Mouse (Mus musculus) brain, embryonic 14.5 days (tissue): ENCODE data around the gene Kcnip1. TPM values are rescaled to one million over a fixed set of nuclear protein-coding genes. Genes with fewer than 3 reads are reported as not detected.

Experiments used
- DNase-seq: peaks from one replicate; pipeline ENCODE4 v3.0.0-alpha.2; 2011; ENCODE audit warnings: low read depth
- CTCF ChIP-seq: fragments of 200-500 bp; IDR thresholded peaks from 2 replicates; pipeline ENCODE4 v1.5.1; 2012; ENCODE audit warnings: inconsistent platforms, mild to moderate bottlenecking, moderate library complexity, borderline replicate concordance; ENCODE audit not compliant: insufficient read depth, insufficient read length; ENCODE audit errors: extremely low read depth
- POLR2A ChIP-seq: fragments of 200-500 bp; IDR thresholded peaks from 2 replicates; pipeline ENCODE4 v1.6.1; 2012; ENCODE audit warnings: mild to moderate bottlenecking, inconsistent platforms, borderline replicate concordance; ENCODE audit not compliant: poor library complexity, insufficient read depth, insufficient read length, severe bottlenecking; ENCODE audit errors: extremely low read depth
- polyA plus RNA-seq: library from polyadenylated mRNA; depleted of rRNA; stranded (reverse); fragments of >200 nt; gene quantifications from 2 replicates; pipeline ENCODE4 v1.2.3, GENCODE M21; 2012

Gene Kcnip1
- polyA plus RNA-seq, 1 experiment: 56.6 TPM

- DNase-seq: no peak
- TF ChIP-seq POLR2A (no peak), CTCF (no peak)
These were observed 41.0 kb downstream of the Kcnip1 start for GRCm38 (mm10) chr11:33951684-33952625.

DNA sequence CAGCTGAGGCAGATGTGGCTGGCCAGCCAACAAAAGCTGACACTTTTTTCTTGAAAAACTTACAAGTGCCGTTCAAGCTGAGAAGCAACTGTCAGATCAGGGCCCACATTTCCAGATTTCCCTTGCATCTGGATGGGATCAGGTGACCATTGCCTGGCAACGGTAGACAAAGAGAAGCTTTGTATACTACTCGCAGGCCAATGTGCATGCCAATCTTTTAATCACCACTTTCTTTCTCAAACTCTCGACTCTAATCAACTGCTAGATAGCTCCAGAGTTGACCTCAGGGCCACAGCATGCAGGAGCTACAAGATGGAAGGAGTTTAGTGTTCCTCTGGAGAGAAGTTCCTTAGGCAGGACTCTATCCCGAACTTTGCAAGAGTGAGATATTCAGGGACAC lies 41.8 kb downstream of the Kcnip1 start:
- TF ChIP-seq CTCF (no peak), POLR2A (no peak)
- DNase-seq: peak; percentile 57

DNA sequence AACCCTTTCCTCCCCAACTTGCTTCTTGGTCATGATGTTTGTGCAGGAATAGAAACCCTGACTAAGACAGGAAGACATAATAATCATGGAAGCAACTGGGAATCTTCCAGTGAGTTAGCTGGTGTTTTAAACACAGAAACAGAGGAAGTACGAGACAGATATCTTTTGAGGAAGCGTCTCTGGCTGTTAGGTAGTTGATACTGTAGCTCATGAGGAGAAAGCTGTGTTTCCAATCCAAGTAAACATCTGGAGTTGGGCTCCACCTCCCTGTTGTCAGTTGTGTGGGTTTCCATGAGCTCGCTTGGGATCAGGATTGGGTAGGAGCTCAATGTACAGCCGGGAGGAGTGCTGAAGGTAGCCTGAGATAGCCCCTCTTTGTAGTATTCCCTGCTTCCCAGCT lies 46.5 kb downstream of the Kcnip1 start:
- TF ChIP-seq POLR2A (no peak), CTCF (no peak)
- DNase-seq: no peak

DNA sequence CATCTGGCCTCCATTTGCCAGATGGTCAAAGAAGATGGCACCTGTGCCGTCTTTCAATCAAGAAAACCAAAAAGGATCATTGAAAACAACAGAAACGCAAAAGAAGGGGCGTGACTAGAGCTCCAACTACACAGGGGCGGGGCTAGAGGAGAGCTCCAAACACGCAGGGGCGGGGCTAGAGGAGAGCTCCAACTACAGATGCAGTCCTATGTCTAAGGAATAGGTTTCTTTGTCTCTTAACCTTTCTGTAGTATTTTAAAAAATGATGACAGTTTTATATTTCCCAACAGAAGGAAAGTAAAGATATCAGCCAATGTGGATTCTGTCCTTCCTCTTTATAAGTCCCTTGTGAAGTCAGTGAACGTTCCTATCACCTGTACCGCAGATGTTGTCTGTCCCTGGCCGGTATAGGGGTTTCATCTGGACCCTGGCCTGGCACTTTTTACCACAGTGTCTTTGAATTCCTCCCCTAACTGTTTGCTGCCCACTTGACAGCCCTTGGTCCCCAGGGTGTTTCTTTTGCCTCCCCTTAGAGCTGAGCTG lies 48.1 kb downstream of the Kcnip1 start:
- TF ChIP-seq CTCF: no peak
- no peak for TF ChIP-seq POLR2A
- no peak for DNase-seq

GRCm38 (mm10) chr11:33944067-33944785 lies 48.7 kb downstream of the Kcnip1 start:
- DNase-seq: no peak
- TF ChIP-seq CTCF (peak; percentile 51; the same call in 1 of the 2 replicates), POLR2A (no peak)

DNA sequence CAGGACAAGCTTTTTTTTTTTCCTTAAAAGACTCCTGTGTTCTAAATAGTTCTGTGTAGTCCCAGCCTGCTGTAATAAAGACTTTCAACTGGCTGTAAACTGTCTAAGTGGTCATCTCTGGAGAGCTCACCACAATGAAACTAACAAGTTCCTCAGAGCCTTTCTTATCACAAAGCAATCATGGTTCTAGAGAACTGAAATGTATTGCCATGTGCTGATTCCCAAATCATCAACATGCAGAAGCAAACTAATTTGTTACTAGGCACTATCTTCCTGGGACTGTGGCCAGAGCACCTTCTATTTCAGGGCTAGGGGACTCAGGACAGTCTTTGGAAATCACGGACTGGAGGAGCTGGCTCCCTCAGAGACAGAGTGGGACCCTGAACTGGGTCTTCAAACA lies 49.4 kb downstream of the Kcnip1 start:
- DNase-seq: no peak
- no peak for TF ChIP-seq POLR2A
- TF ChIP-seq CTCF: no peak

DNA sequence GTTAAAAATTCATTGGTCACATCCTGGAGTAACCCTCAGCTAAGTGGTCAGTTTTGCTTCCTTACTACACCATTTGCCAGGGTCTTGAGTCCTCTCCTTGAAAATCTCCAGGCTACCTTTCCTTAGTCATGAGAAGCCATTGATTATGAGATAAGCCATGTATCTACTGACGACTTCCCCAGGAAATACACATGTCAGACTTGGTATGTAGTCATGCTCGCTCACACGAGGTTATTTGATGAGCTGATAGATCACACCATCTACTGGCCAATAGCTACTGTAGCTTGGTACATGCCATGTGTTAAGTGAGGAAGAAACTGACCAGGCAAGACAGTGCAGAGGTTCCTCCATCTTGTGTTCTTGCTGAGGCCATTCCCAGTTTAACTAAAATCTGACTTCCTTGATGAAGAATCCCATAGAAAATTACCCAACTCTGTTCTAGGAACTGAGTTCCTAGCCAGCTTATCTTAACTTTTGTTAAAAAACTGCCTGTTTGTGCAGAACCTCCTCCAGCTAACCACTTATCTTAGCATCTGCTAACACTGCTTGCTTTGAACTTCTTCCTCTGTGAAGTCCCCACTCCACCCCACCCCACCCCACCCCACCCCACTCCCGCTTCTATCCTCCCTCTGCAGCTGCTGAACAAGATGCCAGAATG lies 53.4 kb downstream of the Kcnip1 start:
- TF ChIP-seq CTCF (no peak), POLR2A (no peak)
- no peak for DNase-seq

GRCm38 (mm10) chr11:33938561-33939274 lies 54.2 kb downstream of the Kcnip1 start:
- no peak for TF ChIP-seq CTCF
- TF ChIP-seq POLR2A: no peak
- peak; percentile 40 for DNase-seq

DNA sequence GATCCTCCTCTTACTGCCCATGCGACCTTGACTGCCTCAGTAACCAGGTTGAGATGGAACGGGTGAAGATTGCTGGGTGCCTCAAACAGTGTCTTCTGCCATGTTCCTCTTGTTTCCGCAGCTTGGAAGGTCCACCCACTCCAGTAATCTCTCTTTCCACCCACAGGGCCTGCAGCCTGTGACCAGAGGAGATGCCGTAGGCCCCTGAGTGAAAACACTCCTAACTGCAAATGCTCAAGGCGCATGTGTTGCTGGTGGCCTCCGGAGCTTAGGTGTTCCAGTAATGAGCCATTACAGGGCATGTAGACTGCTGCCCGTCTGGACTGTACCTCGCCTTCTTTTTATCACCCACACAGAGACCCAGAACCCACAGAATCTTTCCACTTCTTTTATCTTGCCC lies 55.3 kb downstream of the Kcnip1 start:
- TF ChIP-seq POLR2A (no peak), CTCF (no peak)
- DNase-seq: no peak

- no peak for DNase-seq
- TF ChIP-seq POLR2A (no peak), CTCF (peak; percentile 37; the same call in 1 of the 2 replicates)
These were observed 58.7 kb downstream of the Kcnip1 start for GRCm38 (mm10) chr11:33934286-33934685.
